Mouse (Mus musculus) kidney, embryonic 16.5 days (tissue): ENCODE data around the gene Arsb. TPM values are rescaled to one million over a fixed set of nuclear protein-coding genes. Genes with fewer than 3 reads are reported as not detected.
"Not testable (repeated sequence)": the region's sequence is repeated elsewhere in the genome, so short reads cannot be mapped to it uniquely, and the experiment has no call there.

ENCODE experiments used
- ATAC-seq: fragments of 200-750 bp; cut with Nextera tagmentation; 2 replicates; pipeline ENCODE4 v1.8.0; 2017; ENCODE audit warnings: moderate TSS enrichment; ENCODE audit not compliant: low FRiP score, low TSS enrichment
- H3K27ac ChIP-seq: fragments of 300-500 bp; sonication (generic); 2 replicates; pipeline ENCODE4 v1.5.1; 2014; ENCODE audit warnings: low read length
- H3K27me3 ChIP-seq: fragments of 300-500 bp; sonication (generic); 2 replicates; pipeline ENCODE4 v1.6.1; 2014; ENCODE audit warnings: low read length, control low read depth, mixed read lengths; ENCODE audit not compliant: insufficient read depth
- H3K36me3 ChIP-seq: fragments of 300-500 bp; sonication (generic); 2 replicates; pipeline ENCODE4 v1.6.1; 2014; ENCODE audit warnings: low read length, control low read depth, mixed read lengths; ENCODE audit not compliant: insufficient read depth
- H3K4me1 ChIP-seq: fragments of 300-500 bp; sonication (generic); 2 replicates; pipeline ENCODE4 v1.6.1; 2014; ENCODE audit warnings: low read length, control low read depth, mixed read lengths; ENCODE audit not compliant: insufficient read depth
- H3K4me2 ChIP-seq: fragments of 300-500 bp; sonication (generic); replicated peaks from 2 replicates; pipeline ENCODE4 v1.6.1; 2014; ENCODE audit warnings: low read depth, low read length
- H3K4me3 ChIP-seq: fragments of 300-500 bp; sonication (generic); 2 replicates; pipeline ENCODE4 v1.5.1; 2014; ENCODE audit warnings: mild to moderate bottlenecking, low read length
- H3K9ac ChIP-seq: fragments of 300-500 bp; sonication (generic); replicated peaks from 2 replicates; pipeline ENCODE4 v1.6.1; 2014; ENCODE audit warnings: low read length
- H3K9me3 ChIP-seq: fragments of 300-500 bp; sonication (generic); 2 replicates; pipeline ENCODE4 v1.6.1; 2016; ENCODE audit warnings: low read length, control low read depth
- WGBS: fragments of 180-500 bp; shearing (Covaris S2); extraction: QIAGEN DNeasy Blood & Tissue Kit; methylation state at CpG from one replicate; pipeline ENCODE4 v1.1.7; 2014; 5-methylcytosine and 5-hydroxymethylcytosine counted together
- polyA plus RNA-seq: library from polyadenylated mRNA; unstranded; fragments of >200 nt; fragmentation: Nextera tagmentation; extraction: Ambion mirVana; gene quantifications from 2 replicates; pipeline ENCODE4 v1.2.1, GENCODE M21; 2015

Arsb gene
- polyA plus RNA-seq, 1 experiment from 2014 or later: 13.4 TPM

GRCm38 (mm10) chr13:93785329-93785728 lies 13.9 kb downstream of the Arsb start:
- Histone ChIP-seq H3K9ac (no peak overlapping the region), H3K4me2 (no peak overlapping the region), H3K27ac (no peak overlapping the region), H3K9me3 (no peaks in the 10 kb centered on the region), H3K4me3 (no peak overlapping the region), H3K4me1 (peaks cover 5% of the 10 kb centered on the region; the same call in 1 of the 2 replicates), H3K27me3 (no peaks in the 10 kb centered on the region), H3K36me3 (no peaks in the 10 kb centered on the region)
- no peak for ATAC-seq
- WGBS: 69% methylated on average over 3 of the region's 3 CpGs

DNA sequence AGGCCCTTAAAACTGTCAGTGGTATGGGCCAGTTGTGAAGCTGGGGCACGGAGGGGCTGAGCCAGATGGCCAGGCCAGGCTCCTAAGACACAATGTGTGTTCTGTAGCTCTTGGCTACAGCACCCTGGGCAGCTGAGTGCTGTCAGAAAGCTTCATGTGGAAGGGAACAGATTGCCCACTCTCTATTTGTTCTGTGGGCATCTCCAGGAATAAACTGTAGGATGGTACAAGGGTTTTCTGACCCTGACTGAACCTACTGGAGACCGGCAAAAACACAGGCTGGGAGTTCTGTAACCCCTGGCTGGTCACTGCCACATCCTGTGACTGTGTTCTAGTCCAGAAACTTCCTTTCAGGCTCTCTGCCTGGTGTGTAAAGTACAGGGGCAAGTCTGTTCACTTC lies 14.6 kb downstream of the Arsb start:
- Histone ChIP-seq H3K27ac (no peak overlapping the region), H3K36me3 (no peaks in the 10 kb centered on the region), H3K4me1 (peaks cover 5% of the 10 kb centered on the region; the same call in 1 of the 2 replicates), H3K4me3 (no peak overlapping the region), H3K4me2 (no peak overlapping the region), H3K9me3 (no peaks in the 10 kb centered on the region), H3K9ac (no peak overlapping the region), H3K27me3 (no peaks in the 10 kb centered on the region)
- ATAC-seq: 0 out of 2 replicates have a peak, but pooled peaks have one; percentile 4
- WGBS: 60% methylated on average over 2 of the region's 2 CpGs

DNA sequence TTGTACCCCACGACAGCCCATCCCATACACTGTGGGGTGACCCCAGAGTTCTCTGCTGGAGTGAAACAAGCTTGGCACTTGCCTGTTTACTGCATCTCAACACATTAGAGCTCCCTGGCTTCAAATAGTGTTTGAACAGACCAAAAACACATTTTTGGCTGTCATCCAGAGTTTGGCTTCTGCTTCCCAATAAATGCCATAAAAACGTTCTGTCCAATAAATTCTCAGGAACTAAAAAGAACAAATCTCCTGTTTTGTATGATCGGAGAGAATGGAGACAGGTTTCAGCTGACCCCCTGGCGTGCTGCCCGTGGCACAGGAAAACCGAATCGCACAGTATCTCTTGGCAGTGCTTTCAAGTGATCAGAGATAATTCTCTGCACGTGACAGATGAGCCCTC lies 16.2 kb downstream of the Arsb start:
- Histone ChIP-seq H3K36me3 (no peaks in the 10 kb centered on the region), H3K27me3 (no peaks in the 10 kb centered on the region), H3K27ac (no peak overlapping the region), H3K9me3 (no peaks in the 10 kb centered on the region), H3K4me2 (no peak overlapping the region), H3K9ac (no peak overlapping the region), H3K4me3 (no peak overlapping the region), H3K4me1 (peaks cover 5% of the 10 kb centered on the region; the same call in 1 of the 2 replicates)
- 61% methylated on average over 8 of the region's 8 CpGs for WGBS
- ATAC-seq: no peak

- Histone ChIP-seq H3K27ac (no peak overlapping the region), H3K9ac (no peak overlapping the region), H3K4me3 (no peak overlapping the region), H3K9me3 (no peaks in the 10 kb centered on the region; the same call in 1 of the 2 replicates), H3K4me2 (no peak overlapping the region), H3K27me3 (no peaks in the 10 kb centered on the region), H3K36me3 (0 out of 2 replicates have a peak, but pooled peaks cover 2% of the 10 kb centered on the region), H3K4me1 (peaks cover 15% of the 10 kb centered on the region; the same call in 1 of the 2 replicates)
- WGBS: 30% methylated on average over 11 of the region's 11 CpGs
- ATAC-seq: peak; percentile 94
These were observed 21.7 kb downstream of the Arsb start for GRCm38 (mm10) chr13:93792945-93793642.

- 74% methylated on average over 10 of the region's 10 CpGs for WGBS
These were observed 22.3 kb downstream of the Arsb start for GRCm38 (mm10) chr13:93793643-93794182.

DNA sequence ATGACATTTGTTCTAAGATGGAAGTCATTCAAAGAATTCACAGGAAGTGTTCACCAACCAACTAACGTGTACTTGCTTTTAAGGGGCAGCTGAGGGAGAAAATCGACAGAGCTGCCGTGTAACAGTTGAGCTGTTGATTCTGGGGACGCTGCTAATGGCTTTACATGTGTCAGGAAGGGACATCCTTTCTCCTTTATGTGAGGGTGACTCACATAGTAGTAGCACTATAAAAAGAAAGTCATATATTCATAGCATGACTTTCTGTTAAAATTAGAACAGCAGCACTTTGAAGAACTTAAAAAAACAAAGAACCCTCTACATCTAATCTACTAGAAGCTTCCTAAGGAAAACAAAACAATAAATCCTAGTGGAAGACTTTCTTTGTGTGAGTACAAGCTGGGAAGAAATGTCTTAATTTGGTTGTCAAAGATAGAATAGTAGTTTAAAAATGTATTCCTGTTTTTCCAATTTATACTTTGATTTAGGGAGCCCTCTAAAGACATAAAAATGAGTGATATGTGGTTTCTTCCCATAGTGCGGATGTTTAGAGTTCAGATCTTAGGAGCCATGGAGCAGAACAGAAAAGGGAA lies 25.7 kb downstream of the Arsb start:
- Histone ChIP-seq H3K27ac (peak overlapping the region; percentile 65), H3K36me3 (0 out of 2 replicates have a peak, but pooled peaks cover 3% of the 10 kb centered on the region), H3K27me3 (no peaks in the 10 kb centered on the region), H3K4me1 (peaks cover 15% of the 10 kb centered on the region; the same call in 1 of the 2 replicates), H3K9me3 (peaks cover 4% of the 10 kb centered on the region; the same call in 1 of the 2 replicates), H3K4me2 (no peak overlapping the region), H3K9ac (no peak overlapping the region), H3K4me3 (no peak overlapping the region)
- ATAC-seq: peak; percentile 64; the same call in 1 of the 2 replicates
- 39% methylated on average over 5 of the region's 5 CpGs for WGBS

More at GRCm38 (mm10) chr13:93793643-93794182, 22.3 kb downstream of the Arsb start:
- ATAC-seq: no peak
- Histone ChIP-seq H3K4me2 (no peak overlapping the region), H3K4me3 (no peak overlapping the region), H3K27ac (no peak overlapping the region), H3K9ac (no peak overlapping the region), H3K36me3 (0 out of 2 replicates have a peak, but pooled peaks cover 3% of the 10 kb centered on the region), H3K4me1 (peaks cover 15% of the 10 kb centered on the region; the same call in 1 of the 2 replicates), H3K9me3 (peaks cover 4% of the 10 kb centered on the region; the same call in 1 of the 2 replicates), H3K27me3 (no peaks in the 10 kb centered on the region)

GRCm38 (mm10) chr13:93810311-93810710 lies 38.9 kb downstream of the Arsb start:
- not testable (repeated sequence) for ATAC-seq
- 81% methylated on average over 2 of the region's 2 CpGs for WGBS

DNA sequence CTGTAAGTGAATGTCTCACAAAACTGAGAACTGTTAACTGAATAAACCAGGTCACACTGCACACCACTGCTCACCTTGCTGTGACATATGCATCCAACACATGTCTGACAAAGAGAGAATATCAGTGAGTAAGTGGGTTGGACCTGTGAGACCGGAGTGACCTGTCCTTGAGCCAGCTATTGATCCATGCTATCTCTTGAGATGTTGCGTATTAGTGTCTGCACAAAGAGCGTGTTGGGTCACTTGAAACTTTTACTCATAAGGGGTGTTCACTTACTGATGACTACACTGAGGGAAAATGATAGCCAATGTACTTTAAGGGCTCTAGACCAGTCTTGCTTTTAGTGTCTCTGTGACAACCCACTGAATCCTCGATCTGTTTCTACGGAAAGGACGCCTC lies 42.7 kb downstream of the Arsb start:
- Histone ChIP-seq H3K27me3 (no peaks in the 10 kb centered on the region), H3K9ac (no peak overlapping the region), H3K4me1 (no peaks in the 10 kb centered on the region), H3K4me3 (no peak overlapping the region), H3K4me2 (no peak overlapping the region), H3K9me3 (no peaks in the 10 kb centered on the region), H3K27ac (no peak overlapping the region), H3K36me3 (no peaks in the 10 kb centered on the region)
- ATAC-seq: no peak
- WGBS: 96% methylated on average over 6 of the region's 6 CpGs

More at GRCm38 (mm10) chr13:93810311-93810710, 38.9 kb downstream of the Arsb start:
- not testable (repeated sequence) for H3K4me2 ChIP-seq, H3K36me3 ChIP-seq, H3K4me1 ChIP-seq, H3K9me3 ChIP-seq, H3K9ac ChIP-seq, H3K27ac ChIP-seq, H3K27me3 ChIP-seq, H3K4me3 ChIP-seq

DNA sequence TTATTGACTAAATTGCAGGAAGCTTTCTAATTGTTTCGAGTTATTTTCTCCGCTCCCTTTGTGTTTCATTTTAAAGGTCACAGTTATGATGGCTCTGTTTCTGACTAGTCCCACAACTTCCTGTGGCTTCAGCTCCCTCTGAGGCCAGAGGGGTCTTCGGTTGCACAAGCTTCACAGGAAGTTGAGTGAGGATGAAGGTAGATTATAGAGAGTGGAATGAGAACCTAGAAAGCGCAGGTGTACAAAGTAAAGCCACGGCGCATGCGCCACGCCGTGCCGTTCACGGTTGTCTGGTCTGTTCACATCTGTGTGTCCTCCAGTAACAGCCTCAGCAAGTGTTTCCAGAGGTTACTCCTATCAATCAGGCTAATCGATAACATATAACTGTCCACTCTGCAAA lies 43.2 kb downstream of the Arsb start:
- Histone ChIP-seq H3K27ac (no peak overlapping the region), H3K9me3 (no peaks in the 10 kb centered on the region), H3K36me3 (no peaks in the 10 kb centered on the region), H3K27me3 (no peaks in the 10 kb centered on the region), H3K4me2 (no peak overlapping the region), H3K4me3 (no peak overlapping the region), H3K4me1 (no peaks in the 10 kb centered on the region), H3K9ac (no peak overlapping the region)
- ATAC-seq: no peak
- 91% methylated on average over 12 of the region's 12 CpGs for WGBS

- Histone ChIP-seq H3K4me2 (no peak overlapping the region), H3K9ac (no peak overlapping the region), H3K4me1 (no peaks in the 10 kb centered on the region), H3K36me3 (no peaks in the 10 kb centered on the region), H3K27ac (no peak overlapping the region), H3K27me3 (no peaks in the 10 kb centered on the region), H3K4me3 (no peak overlapping the region), H3K9me3 (no peaks in the 10 kb centered on the region)
- ATAC-seq: no peak
- WGBS: 82% methylated on average over 11 of the region's 11 CpGs
These were observed 43.7 kb downstream of the Arsb start for GRCm38 (mm10) chr13:93815128-93815527.
